In the genomic region with DNA sequence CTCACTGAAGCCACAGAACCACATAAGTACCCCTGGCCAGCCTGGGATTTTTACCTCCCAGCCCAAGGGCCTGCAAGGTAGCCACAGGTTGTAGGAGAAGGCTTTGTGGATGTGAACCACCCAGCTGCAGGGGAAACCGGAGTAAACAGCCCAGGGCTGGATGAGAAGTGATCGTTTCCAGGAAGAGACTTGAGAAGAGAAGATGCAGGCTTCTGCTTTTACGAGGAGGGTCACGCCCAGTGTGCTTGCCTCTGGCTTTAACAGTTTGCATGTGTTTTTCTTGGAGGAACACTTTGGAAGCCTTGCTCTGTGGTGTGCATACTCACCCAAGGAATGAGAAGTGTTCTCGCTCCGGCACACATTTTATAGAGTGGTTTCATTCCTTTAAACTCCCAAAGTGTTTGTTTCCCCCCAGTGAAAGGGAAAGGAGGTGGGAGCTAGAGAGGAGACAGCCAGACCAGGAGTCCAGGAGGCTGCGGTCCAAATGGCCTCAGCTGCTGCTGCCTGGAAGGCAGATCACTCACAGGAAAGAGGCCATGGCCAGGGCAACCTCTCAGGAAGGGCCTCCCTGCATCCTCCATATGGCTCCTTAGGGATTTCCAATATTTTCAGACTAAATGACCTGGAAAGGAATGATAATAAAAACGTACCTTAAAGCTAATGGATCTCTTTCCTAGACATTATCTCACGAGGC, we compare ENCODE assay signal across 8 mouse cellular contexts.
DNase-seq lines count a peak whose midpoint lies in the region.

No protein-coding gene starts in this region.

- peak; percentile 33 to 62 for DNase-seq in heart, adult 18-20 months
- DNase-seq in heart, postnatal 25 days (ENCODE audit: low spot score), result no peak
- peak; percentile 85 for DNase-seq in ZHBTc4 (ENCODE audit: low read depth, low spot score)
- peak; percentile 37 for DNase-seq in gastrocnemius, postnatal 10 days
- DNase-seq in large intestine, adult 2 months (ENCODE audit: low read depth, low spot score), result peak; percentile 35
- DNase-seq in T-cell, adult 2 months (ENCODE audit: low spot score), result no peak
- no peak for DNase-seq in cerebellum, adult 11 months
- no peak for DNase-seq in right cerebral cortex, adult 2 months (ENCODE audit: low spot score in 2 of 2)

- intact Hi-C loops in heart, postnatal 25 days (cut with DNase I), result no loop called here

- 25% methylated on average over 9 of the region's 9 CpGs for WGBS in large intestine, adult 2 months

Comparison
In these comparisons a context has a peak if more than half of its experiments do, and no peak if none do; other contexts are left out.
1. DNase-seq: peak in heart, adult 18-20 months (2 of 2), ZHBTc4 (single experiment), gastrocnemius, postnatal 10 days (single experiment) and large intestine, adult 2 months (single experiment); none in heart, postnatal 25 days (single experiment), T-cell, adult 2 months (single experiment), cerebellum, adult 11 months (single experiment) and right cerebral cortex, adult 2 months (0 of 2).